Mouse (Mus musculus): ENCODE results near the gene Arhgap24. TPM values are rescaled to one million over a fixed set of nuclear protein-coding genes. Genes with fewer than 3 reads are reported as not detected.

The Arhgap24 gene
- polyA plus RNA-seq, 1 experiment = 12.5 TPM

GRCm38 (mm10) chr5:102547786-102548185 is 66.6 kb downstream of the Arhgap24 start:
- Histone ChIP-seq H3ac (ENCODE audit: control insufficient read depth, insufficient read length) (no peak overlapping the region), H3K36me3 (ENCODE audit: control insufficient read depth, insufficient read depth) (no peaks in the 10 kb centered on the region), H3K4me3 (no peak overlapping the region), H3K4me2 (ENCODE audit: low read depth) (no peak overlapping the region), H3K27me3 (ENCODE audit: control insufficient read depth, insufficient read depth, insufficient read length) (no peaks in the 10 kb centered on the region), H3K79me2 (ENCODE audit: control insufficient read depth, insufficient read depth) (no peaks in the 10 kb centered on the region)
- TF ChIP-seq REST (IDR thresholded peaks at IDR 0.05; ENCODE audit: insufficient read depth, insufficient read length) (no peak), USF1 (IDR thresholded peaks at IDR 0.05; ENCODE audit: low read depth) (no peak), TCF12 (IDR thresholded peaks at IDR 0.05; ENCODE audit: insufficient read depth, poor library complexity, severe bottlenecking) (no peak), MYOD1 (IDR thresholded peaks at IDR 0.05; ENCODE audit: control insufficient read depth in 1 of 3, insufficient read length in 2 of 3, low read depth in 2 of 3) (no peak), MYOG (IDR thresholded peaks at IDR 0.05; ENCODE audit: control insufficient read depth in 1 of 3, insufficient read depth in 1 of 3, insufficient read length in 2 of 3, low read depth in 2 of 3) (no peak), MAX (IDR thresholded peaks at IDR 0.05; ENCODE audit: low read depth) (no peak), POLR2AphosphoS2 (IDR thresholded peaks at IDR 0.05; ENCODE audit: insufficient read length, low read depth) (no peak), POLR2A (IDR thresholded peaks at IDR 0.05; ENCODE audit: insufficient read length, low read depth) (no peak), TCF3 (IDR thresholded peaks at IDR 0.05; ENCODE audit: insufficient read length, low read depth) (no peak), SRF (IDR thresholded peaks at IDR 0.05; ENCODE audit: control insufficient read depth, insufficient read length, low read depth) (no peak), CEBPB (IDR thresholded peaks at IDR 0.05; ENCODE audit: insufficient read depth, poor library complexity, severe bottlenecking) (no peak), E2F4 (IDR thresholded peaks at IDR 0.05; ENCODE audit: insufficient read depth) (no peak)

DNA sequence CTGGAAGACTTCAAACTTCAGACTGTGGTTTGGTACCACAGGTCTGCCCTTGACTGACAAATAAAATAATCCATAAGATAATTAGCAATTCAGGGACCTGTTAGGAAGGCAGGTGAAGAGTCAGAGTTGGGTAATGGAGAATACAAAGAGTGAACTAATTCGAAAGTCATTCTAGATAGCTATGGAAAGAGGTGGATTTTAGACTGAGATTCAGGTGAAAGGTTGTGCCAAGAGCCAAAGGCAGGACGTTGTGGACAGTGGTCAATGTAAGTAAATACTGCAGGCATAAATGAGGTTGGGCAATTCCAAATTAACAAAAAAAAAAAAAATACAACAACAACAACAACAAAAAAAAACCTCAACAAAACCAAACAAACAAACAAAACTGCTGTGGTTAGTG is 67.2 kb downstream of the Arhgap24 start:
- no peak overlapping the region for H3K4me2 ChIP-seq (ENCODE audit: low read depth)
- H3K4me3 ChIP-seq = no peak overlapping the region
- no peaks in the 10 kb centered on the region for H3K27me3 ChIP-seq (ENCODE audit: control insufficient read depth, insufficient read depth, insufficient read length)
- no peak overlapping the region for H3ac ChIP-seq (ENCODE audit: control insufficient read depth, insufficient read length)
- no peak for TF ChIP-seq MYOD1 (IDR thresholded peaks at IDR 0.05; ENCODE audit: control insufficient read depth in 1 of 3, insufficient read length in 2 of 3, low read depth in 2 of 3)
- no peak for TF ChIP-seq E2F4 (IDR thresholded peaks at IDR 0.05; ENCODE audit: insufficient read depth)
- TF ChIP-seq POLR2AphosphoS2 (IDR thresholded peaks at IDR 0.05; ENCODE audit: insufficient read length, low read depth) = no peak
- TF ChIP-seq TCF12 (IDR thresholded peaks at IDR 0.05; ENCODE audit: insufficient read depth, poor library complexity, severe bottlenecking) = no peak
- no peak for TF ChIP-seq USF1 (IDR thresholded peaks at IDR 0.05; ENCODE audit: low read depth)
- TF ChIP-seq MAX (IDR thresholded peaks at IDR 0.05; ENCODE audit: low read depth) = no peak
- no peak for TF ChIP-seq POLR2A (IDR thresholded peaks at IDR 0.05; ENCODE audit: insufficient read length, low read depth)
- no peak for TF ChIP-seq MYOG (IDR thresholded peaks at IDR 0.05; ENCODE audit: control insufficient read depth in 1 of 3, insufficient read depth in 1 of 3, insufficient read length in 2 of 3, low read depth in 2 of 3)
- no peak for TF ChIP-seq REST (IDR thresholded peaks at IDR 0.05; ENCODE audit: insufficient read depth, insufficient read length)
- TF ChIP-seq CEBPB (IDR thresholded peaks at IDR 0.05; ENCODE audit: insufficient read depth, poor library complexity, severe bottlenecking) = no peak
- no peak for TF ChIP-seq SRF (IDR thresholded peaks at IDR 0.05; ENCODE audit: control insufficient read depth, insufficient read length, low read depth)
- no peak for TF ChIP-seq TCF3 (IDR thresholded peaks at IDR 0.05; ENCODE audit: insufficient read length, low read depth)
- H3K79me2 ChIP-seq (ENCODE audit: control insufficient read depth, insufficient read depth) = no peaks in the 10 kb centered on the region
- no peaks in the 10 kb centered on the region for H3K36me3 ChIP-seq (ENCODE audit: control insufficient read depth, insufficient read depth)

DNA sequence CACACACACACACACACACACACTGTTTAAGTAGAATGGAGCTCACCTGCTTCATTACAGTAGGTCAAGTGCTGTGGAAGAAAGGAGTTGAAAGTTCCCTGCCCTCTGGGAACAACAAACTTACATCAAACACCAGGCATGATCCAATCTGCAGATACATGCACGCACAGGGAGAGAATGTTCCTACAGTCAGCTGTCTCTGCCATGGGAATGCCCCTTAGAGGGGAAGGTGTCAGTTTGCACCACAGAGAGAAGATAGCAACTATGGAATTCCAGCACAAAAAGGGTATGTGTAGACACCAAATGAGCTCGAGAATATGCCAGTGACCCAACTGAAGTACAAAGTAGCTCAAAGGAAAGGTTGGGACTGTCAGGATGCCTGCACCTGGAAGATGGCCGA is 69.0 kb downstream of the Arhgap24 start:
- no peaks in the 10 kb centered on the region for H3K27me3 ChIP-seq (ENCODE audit: control insufficient read depth, insufficient read depth, insufficient read length)
- no peak overlapping the region for H3K4me3 ChIP-seq
- H3K36me3 ChIP-seq (ENCODE audit: control insufficient read depth, insufficient read depth) = peaks cover 10% of the 10 kb centered on the region
- H3K4me2 ChIP-seq (ENCODE audit: low read depth) = peak overlapping the region; percentile 6
- H3ac ChIP-seq (ENCODE audit: control insufficient read depth, insufficient read length) = no peak overlapping the region
- TF ChIP-seq MYOD1 (IDR thresholded peaks at IDR 0.05; ENCODE audit: control insufficient read depth in 1 of 3, insufficient read length in 2 of 3, low read depth in 2 of 3) (peak in 1 of 3 experiments; percentile 63), POLR2AphosphoS2 (IDR thresholded peaks at IDR 0.05; ENCODE audit: insufficient read length, low read depth) (no peak), MYOG (IDR thresholded peaks at IDR 0.05; ENCODE audit: control insufficient read depth in 1 of 3, insufficient read depth in 1 of 3, insufficient read length in 2 of 3, low read depth in 2 of 3) (peak in 2 of 3 experiments; percentile 43 to 50)
- no peaks in the 10 kb centered on the region for H3K79me2 ChIP-seq (ENCODE audit: control insufficient read depth, insufficient read depth)

GRCm38 (mm10) chr5:102550870-102551637 is 69.9 kb downstream of the Arhgap24 start:
- TF ChIP-seq E2F4 (IDR thresholded peaks at IDR 0.05; ENCODE audit: insufficient read depth) (no peak), SRF (IDR thresholded peaks at IDR 0.05; ENCODE audit: control insufficient read depth, insufficient read length, low read depth) (no peak), MAX (IDR thresholded peaks at IDR 0.05; ENCODE audit: low read depth) (no peak), MYOD1 (IDR thresholded peaks at IDR 0.05; ENCODE audit: control insufficient read depth in 1 of 3, insufficient read length in 2 of 3, low read depth in 2 of 3) (no peak), TCF12 (IDR thresholded peaks at IDR 0.05; ENCODE audit: insufficient read depth, poor library complexity, severe bottlenecking) (no peak), USF1 (IDR thresholded peaks at IDR 0.05; ENCODE audit: low read depth) (no peak), CEBPB (IDR thresholded peaks at IDR 0.05; ENCODE audit: insufficient read depth, poor library complexity, severe bottlenecking) (no peak), REST (IDR thresholded peaks at IDR 0.05; ENCODE audit: insufficient read depth, insufficient read length) (no peak), POLR2A (IDR thresholded peaks at IDR 0.05; ENCODE audit: insufficient read length, low read depth) (no peak), POLR2AphosphoS2 (IDR thresholded peaks at IDR 0.05; ENCODE audit: insufficient read length, low read depth) (no peak), MYOG (IDR thresholded peaks at IDR 0.05; ENCODE audit: control insufficient read depth in 1 of 3, insufficient read depth in 1 of 3, insufficient read length in 2 of 3, low read depth in 2 of 3) (no peak), TCF3 (IDR thresholded peaks at IDR 0.05; ENCODE audit: insufficient read length, low read depth) (no peak)
- no peaks in the 10 kb centered on the region for H3K27me3 ChIP-seq (ENCODE audit: control insufficient read depth, insufficient read depth, insufficient read length)
- H3ac ChIP-seq (ENCODE audit: control insufficient read depth, insufficient read length) = no peak overlapping the region
- H3K4me3 ChIP-seq = no peak overlapping the region
- no peaks in the 10 kb centered on the region for H3K79me2 ChIP-seq (ENCODE audit: control insufficient read depth, insufficient read depth)
- H3K36me3 ChIP-seq (ENCODE audit: control insufficient read depth, insufficient read depth) = peaks cover 10% of the 10 kb centered on the region
- H3K4me2 ChIP-seq (ENCODE audit: low read depth) = peak overlapping the region; percentile 38

Data from myocyte (in vitro differentiated cells).